Mouse (Mus musculus) ovary, postnatal 36 days (tissue): ENCODE data around the gene Prpf4b.
"Not testable (repeated sequence)": the region's sequence is repeated elsewhere in the genome, so short reads cannot be mapped to it uniquely, and the experiment has no call there.

Experiments used
- DNase-seq: peaks from one replicate; pipeline ENCODE4 v3.0.0; 2022; ENCODE audit warnings: low spot score, mixed read lengths

Prpf4b gene

DNA sequence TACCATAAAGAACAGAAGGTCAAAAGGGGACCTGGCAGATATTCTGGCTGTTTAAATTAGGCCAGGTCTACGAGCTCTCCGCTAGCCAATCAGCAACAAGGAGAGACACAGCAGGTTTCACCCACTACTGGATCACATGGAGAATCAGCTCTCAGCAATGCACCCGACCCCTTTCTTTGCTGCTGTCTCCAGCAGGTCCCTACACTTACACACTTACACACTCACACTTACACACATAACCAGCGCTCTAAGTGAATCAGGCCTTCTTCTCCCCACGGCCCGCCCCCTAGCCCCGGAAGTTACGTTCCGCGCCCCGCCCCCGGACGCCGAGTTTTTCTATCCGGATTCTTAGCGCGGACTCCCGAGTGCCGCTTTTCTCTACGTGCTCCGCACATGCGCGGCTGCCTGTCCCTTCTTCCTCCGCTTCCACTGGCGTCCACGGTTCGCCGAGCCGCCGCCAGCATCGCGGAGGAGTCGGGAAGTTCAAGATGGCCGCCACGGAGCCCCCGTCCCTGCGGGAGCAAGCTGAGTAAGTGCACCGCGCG lies at the start of gene Prpf4b:
TSS of gene Prpf4b (plus strand) at position 137 of the 545 bp plus-strand sequence.
- peak; percentile 91 for DNase-seq

DNA sequence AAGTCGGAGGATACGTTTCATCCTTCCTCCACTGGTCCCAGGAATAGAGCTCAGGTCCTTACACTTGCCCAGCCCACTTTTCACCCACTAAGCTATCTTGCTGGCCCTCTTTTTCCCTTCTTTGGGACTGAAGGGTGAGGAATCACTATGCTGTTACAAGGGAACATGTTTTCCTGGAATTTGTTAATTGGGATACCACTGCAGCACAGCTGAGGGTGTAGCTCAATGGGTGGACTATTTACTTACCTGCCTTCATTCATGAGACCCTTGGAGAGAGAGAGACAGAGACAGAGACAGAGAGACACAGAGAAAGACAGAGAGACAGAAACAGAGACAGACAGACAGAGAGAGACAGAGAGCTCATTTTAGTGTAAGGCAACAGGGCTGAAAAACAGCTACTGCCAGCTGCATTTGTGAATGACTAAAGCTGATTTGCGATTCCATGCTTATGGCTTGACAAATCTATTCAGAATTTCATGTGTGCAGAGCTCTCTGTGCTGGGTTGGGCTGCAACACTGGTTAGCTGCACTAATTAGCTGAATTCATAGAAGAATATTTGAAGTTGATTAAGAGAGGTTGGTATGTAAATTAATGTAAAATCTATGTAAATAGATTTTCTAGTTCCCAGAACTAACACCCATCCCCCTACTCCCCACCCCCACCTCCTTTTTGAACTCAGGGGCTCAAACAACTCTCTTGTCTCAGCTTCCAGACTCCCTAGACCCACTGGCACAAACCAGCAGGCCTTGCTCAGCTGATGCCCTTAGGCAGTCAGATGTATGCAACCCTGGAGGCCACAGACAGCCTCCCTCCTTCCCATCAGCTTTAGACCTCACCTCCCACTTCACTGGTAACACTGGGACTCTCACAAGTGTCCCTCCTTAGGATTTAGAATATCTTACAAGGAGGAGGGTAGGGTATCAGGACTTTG lies 48.1 kb upstream of the Prpf4b start:
- no peak for DNase-seq

DNA sequence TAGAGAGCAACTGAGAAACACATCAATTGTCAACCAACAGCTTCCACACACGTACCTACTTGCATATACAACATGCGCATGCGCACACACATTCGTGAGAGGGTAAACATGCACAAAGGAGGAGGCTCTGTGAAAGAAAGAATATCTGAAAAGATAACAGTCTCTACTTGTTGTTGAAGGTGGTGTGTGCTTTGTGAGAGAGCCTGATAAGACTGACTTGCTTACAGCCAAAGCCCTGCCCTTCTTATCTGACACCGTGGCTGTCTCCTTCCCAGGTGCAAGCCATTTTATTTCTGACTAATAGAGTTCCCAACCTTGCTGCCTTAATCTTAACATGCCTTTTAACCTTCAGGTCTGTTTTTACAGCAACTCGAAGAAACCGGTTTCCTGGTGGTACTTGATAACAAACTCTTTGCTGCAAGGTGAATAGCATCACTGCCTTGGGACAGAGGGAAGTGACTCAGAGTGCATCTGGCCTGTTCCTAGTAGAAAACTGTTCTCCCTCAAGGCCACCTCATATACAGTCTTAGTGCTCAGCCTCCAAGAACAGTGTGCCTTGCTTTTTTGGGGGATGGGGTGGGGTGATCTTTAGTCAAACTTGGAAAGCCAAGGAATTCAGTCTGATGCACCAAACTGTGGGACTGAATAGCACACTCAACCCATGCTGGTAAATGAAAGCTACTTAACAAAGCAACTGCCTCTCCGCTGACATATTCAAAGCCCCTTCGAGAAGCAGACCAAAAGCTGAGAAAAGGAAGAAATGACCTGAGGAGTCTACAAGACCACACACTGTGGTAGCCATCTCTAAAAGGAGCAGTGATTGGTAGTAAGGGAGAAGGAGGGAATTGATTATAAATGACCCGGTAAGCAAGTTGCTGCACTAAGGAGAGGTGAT lies 46.9 kb upstream of the Prpf4b start:
- DNase-seq: no peak

DNA sequence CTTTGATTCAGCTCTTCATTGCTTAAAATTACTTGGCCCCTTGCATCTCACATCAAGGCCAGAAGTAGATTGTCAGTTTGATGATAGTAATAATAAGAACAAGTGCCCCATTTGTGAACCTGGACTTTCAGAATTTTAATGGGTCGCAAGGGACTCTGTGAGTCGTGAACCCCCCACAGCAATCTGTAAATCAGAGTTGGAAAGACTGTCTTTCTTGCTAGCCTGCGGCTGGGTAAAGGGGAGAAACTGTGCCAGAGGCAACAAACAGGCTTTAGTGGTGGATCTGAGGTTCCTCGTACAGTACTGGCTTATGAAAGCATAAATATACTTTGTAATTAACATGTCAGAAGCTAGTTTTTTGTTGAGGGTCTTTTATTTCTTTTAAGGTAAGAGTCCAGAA lies 32.3 kb upstream of the Prpf4b start:
- no peak for DNase-seq

DNA sequence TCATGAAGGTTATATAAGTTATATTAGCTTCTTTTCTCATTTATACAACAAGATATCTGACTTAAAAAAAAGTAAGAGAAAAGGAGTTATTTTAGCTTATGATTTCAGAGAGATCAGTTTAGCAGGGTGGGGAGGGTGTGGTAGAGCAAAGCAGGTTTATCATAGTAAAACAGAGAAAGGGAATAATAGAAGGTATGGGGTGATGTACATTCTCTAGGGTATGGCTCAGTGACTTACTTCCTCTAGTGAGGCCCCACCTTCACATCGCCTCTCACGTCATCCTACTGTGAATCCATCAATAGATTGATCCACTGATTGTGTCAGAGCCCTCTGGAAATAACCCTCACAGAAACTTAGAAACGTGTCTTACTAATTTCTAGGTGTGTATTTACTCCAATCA lies 24.3 kb upstream of the Prpf4b start:
- no peak for DNase-seq

DNA sequence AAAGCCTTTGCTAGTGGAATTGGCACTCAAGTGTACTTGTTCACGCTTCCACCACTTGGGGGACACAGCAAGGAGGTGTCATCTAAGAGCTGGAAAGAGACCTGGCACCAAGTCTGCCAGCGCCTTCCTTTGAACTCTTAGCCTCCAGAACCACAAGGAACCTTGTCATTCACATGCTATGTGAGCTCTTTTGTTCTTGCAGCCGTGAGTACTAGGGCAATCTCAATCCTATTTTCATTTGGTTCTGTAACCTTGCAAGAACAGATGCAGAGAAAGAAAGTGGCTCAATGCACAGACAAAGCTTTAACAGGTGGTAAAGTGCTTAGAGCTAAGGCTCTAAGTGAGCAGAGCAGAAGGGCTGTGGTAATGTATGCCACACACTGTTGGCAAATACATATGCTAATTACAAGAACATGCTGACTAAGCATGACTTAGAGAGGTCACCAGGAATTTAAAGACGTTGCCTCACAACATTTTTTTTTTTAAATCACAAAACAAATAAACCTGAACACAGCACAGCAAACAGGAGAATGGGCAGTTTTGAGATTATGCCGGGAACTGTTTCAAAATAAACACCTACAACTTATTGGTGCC lies 23.8 kb upstream of the Prpf4b start:
- no peak for DNase-seq

DNA sequence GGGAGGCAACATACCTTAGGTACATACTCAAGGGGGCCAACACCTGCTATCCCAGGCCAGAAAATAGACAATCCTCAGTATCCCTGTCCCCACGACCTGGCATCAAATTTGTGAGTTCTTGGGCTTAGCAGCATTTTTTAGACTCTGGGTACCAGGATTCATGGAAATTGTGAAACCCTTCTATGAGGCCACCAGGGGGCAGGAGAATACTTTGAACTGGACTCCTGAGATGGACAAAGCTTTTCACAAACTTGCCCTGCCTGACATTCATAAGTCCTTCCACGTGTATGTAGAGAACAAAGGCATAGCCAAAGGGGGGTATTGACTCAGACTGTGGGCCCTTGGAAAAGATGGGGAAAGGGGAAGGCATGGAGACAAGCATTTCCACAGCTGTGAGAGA lies 17.6 kb upstream of the Prpf4b start:
- peak; percentile 10 for DNase-seq

DNA sequence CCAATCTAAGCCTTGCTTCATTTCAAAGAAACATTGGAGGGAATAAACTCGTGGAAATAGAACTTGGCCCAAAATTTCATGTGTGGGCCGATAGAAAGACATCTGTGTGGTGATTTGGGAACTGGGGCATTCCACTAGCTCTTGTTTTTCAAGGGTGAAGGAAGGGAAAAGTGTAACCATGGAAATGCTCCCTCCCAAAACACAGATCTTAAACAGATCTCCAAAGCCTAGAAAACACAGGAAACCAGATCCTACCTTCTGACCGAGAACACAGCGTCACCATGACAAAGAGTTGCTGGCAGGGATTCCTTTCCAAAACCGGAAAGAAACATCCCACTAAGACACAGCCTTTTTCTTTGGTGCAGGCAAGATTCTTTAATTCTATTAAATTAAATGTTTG lies 15.7 kb upstream of the Prpf4b start:
- DNase-seq: no peak

DNA sequence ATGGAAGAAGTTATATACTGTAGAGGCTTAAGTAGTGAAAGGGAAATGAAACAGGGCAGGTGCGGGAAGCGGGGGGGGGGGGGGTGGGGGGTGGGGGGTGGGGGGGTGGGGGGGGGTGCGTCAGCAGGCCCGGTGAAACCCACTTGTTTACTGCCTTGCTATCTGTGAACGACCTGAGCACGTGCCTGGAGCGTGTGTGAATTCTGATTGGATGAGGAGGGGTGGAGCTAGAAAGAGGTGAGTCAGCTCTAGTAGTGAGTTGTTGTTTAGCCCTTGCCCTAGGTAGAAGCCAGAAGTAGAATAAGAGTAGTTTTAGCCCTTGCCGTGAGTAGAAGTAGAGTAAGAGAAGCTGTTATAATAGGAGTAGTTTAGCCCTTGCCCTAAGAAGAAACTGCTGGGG lies 13.9 kb upstream of the Prpf4b start:
- not testable (repeated sequence) for DNase-seq

DNA sequence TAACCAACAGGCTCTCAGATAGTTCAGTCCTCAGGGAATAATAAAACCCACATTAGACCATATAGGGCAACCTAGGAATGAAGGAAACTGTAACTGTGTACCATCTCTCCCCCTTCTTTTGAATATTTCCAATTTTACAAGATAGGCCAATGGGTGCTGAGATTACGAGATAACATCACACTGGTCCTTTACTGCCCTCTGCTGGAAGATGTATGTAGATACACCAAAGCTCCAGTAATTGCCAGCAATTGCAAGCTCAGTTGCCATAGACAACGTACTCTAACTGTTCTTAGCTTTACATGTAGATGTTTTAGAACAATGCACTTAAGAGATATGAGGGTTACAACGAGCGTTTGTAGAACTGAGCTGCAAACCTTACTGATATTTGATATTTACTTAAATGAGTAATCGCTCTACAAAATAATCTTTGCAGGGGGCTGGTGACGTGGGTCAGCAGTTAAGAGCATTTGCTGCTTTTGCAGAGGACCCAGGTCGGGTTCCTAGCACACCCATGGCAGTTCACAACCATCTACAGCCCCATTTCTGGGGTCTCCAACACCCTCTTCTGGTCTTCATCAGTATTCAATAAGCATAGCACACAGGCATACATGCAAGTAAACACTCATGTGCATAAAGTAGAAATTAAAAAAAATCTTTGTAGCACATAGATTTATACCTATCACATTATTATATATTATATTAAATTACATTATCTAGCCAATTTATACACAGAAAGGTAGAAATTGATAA lies 10.5 kb upstream of the Prpf4b start:
- no peak for DNase-seq

DNA sequence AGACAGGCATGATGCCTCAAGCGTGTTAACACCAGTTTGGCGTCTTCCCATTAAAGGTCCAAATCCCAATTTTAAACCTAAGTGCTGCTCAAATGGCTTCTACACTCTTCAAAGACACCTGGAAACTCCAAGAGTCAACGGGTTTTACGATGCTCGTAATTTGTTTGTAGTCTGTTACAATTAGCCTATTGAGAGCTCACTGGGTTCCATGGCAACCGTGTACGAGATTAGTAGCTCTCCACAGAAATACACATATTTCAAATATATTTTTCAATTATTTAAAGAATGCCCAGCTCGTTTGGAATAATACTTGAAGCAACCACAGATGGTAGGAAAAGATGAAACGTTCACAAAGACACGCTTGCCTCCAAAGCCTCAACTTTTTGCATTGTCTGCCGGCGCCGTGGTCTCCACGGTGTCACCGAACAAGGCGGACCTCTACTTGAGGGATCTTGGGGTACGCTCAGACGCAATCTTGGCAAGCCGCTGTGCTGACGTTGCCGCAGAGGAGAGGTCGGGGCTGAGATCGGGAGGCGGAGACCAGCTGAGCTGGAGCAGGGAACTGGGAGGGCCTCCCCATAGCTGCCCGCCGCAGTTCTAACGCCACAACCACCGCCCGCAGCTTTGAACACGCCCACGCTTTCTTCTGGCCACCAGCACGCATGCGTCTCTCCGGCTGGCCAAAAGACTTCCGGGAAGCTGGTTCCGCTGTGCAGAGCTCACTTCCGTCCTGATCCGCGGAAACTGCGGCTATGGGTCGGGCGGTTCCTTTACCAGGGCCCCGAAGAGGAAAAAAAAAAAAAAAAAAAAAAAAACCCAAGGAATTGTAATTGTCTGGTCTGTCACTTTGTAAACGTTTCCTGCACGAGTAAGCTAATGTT lies 1.1 kb upstream of the Prpf4b start:
- DNase-seq: peak; percentile 92

DNA sequence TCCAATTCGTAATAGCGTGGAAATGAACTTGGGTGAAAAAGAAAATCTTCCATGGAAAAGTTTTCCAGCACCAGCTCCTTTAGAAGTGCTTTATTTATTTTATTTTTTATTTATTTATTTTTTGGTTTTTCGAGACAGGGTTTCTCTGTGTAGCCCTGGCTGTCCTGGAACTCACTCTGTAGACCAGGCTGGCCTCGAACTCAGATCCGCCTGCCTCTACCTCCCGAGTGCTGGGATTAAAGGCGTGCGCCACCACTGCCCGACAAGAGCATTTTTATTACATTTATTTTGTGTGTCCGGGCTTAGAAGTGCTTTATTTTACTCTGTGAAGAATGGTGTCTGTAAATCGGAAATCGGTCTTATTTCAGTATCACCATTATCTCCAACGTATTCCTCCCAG lies 366 bp upstream of the Prpf4b start:
- peak; percentile 15 for DNase-seq

DNA sequence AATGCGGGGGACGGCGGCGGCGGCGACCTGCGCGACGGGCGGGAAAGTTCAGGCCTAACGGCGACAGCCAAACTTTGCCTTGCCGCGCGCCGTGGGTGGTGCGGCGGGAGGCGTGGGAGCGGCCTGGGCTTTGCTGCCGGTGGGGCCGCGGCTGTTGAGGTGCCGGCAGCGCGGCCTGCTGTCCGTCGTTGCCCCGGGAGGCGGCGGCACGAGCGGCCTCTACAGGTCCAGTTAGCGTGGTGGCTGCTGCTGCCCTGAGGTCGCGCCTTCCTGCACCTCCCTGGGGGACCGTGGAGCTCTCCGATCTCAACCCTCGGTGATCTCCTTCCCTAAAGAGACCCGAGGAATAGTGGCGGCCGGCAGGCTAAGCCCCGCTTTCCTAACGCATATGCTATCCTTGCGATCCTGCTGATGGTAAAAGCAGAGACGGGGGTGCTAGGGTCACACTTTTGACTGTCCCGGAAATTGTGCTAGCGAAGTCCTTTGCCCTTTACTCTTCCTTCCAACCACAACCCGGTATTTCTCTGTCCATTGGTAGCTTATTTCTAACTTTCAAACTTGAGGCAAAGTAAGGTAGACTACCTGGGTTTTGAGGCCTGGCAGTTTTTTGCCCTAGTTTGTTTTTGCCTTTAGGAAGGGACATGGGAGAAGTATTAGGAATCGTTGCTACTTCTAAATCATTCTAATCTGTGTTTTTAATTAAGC lies 791 bp downstream of the Prpf4b start:
- peak; percentile 71 for DNase-seq

DNA sequence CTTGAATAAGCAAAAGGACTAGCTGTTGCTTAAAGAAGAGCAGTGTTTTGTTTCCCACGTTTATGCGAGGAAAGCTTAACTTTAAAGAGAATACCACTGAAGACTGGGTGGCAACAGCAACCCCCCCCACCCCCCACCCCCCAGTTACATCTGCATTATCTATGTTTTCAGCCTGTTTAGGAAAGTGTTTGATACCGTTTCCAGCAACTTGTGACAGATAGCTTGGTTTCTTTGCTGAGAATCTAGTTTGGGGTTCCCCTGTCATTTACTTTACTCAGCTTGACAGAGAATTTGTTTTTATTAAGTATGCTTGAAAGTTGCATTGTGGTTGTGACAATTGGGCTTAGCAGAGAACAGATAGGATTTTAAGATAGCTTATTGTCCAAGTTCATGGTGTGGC lies 1.4 kb downstream of the Prpf4b start:
- DNase-seq: no peak

DNA sequence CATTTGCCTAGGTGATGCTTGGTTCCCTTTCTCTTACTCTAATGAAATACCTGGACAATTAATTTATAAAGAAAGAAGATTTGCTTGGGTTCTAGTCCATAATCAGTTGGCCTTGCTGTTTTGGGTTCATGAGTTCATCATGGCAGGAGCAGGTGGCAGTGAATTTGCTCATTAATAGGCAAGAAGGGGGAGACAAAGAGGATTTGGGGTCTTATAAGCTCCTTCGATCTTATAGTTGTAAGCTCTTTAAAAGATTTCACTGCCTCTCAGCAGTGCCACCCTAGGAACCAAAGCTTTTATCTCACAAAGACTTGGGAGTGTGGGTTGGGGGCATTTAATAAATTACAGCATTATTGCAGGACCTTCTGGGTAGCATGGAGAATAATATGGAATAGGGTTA lies 17.8 kb downstream of the Prpf4b start:
- DNase-seq: no peak

DNA sequence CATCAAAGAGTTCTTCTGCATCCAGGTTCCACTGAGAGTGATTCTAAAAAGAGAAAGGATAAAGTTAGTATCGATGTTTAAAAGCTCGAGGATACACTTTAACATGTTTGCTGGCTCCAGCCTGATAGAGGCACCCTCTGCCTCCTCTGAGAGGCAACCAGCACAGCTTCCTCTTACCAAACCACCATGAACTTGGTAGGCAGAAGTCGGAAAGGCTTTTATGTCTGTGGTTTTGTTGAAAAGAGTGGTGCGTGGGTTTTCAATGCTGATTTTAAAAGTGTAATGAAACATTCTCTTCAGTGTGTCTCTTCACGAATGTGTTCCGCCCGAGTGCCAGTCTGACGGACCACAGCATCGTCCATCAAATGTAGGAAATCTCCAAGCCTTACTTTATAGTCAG lies 39.5 kb downstream of the Prpf4b start:
- no peak for DNase-seq

DNA sequence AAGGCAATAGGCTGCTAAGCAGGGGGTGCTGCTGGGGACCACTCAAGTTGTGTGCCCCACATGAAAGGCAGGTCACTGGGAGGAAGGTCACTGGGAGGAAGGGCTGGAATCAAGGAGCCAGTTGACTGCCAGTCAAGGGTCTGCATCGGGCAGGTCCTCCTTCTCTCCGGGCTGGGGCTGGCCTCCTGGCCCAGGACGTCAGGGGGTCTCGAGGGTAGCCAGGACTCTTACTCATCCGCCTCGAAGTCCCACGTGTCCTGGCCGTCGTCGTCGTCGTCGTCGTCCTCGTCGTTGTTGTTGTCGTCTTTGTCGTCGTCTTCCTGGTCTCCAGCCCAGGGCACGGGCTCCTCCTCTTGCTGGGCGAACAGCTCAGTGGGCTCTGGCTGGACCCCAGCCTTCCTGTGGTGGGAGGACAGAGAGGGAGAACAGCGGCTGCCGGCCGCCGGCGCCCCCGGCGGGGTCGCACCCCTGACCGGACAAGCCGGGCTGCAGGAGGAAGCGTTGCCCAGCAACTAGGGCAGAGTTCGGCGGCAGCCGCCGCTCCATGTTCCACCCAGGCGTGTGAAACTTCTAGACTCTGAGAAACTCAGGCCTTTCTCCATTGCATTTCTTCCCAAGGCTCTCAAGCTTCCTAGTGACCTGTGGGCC lies 41.5 kb downstream of the Prpf4b start:
- peak; percentile 8 for DNase-seq

DNA sequence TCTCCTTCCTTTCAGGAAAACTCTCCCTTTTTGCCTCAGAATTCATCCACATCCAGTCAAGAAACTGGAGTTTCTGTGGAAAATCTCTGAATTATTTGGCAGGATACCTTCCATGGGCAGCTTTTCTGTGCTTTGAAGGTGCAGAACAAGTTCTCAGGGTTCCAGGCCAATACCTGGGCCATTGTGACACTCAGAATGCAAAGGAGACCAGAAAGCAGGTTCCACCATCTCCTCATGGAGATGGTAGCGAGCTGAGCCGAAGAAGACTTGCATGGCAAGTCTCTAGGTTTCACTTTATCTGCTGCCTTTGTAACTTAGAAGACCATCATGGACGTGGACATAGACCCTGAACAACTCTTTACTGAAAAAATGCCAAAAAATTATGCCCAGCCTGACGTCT lies 49.1 kb downstream of the Prpf4b start, which contains the start of the genes Fam217a and 4933417A18Rik:
TSS of gene Fam217a (minus strand) at position 101 of the 400 bp plus-strand sequence.
TSS of gene 4933417A18Rik (plus strand) at position 200 of the 400 bp plus-strand sequence.
- DNase-seq: no peak
